Mouse (Mus musculus): ENCODE data around the gene Pcyt1a.

DNA sequence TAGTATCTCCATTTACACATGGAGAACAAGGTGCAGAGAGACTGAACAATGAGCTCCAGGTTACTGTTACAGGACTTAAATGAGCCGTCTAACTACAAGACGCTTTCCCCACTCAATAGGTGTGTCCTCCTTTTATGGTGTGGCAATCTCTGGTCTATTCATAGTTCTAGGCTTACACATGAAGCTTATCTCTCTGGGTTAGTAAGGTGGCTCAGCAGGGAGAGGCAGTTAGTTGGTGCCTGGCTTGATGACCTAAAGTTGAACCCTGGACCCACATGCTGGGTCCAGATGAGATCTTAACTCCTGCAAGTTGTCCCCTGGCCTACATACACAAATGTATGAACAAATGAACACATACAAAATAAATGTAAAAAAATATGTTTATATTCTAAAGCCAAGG, 32.7 kb downstream of the Pcyt1a start:
- no peak for TF ChIP-seq CTCF (IDR thresholded peaks at IDR 0.05; ENCODE audit: control insufficient read depth, insufficient read depth, insufficient read length)
- TF ChIP-seq CEBPB (IDR thresholded peaks at IDR 0.05; ENCODE audit: low read depth) = no peak
- TF ChIP-seq FOSL1 (IDR thresholded peaks at IDR 0.05; ENCODE audit: insufficient read depth, low read length, poor library complexity, severe bottlenecking) = no peak
- TF ChIP-seq MYOD1 (IDR thresholded peaks at IDR 0.05; ENCODE audit: control insufficient read depth, insufficient read length, low read depth) = no peak
- no peak for TF ChIP-seq MAX (IDR thresholded peaks at IDR 0.05)
- TF ChIP-seq MYOG (IDR thresholded peaks at IDR 0.05; ENCODE audit: control insufficient read depth, extremely low read depth, insufficient read length) = no peak
- no peak for TF ChIP-seq USF1 (IDR thresholded peaks at IDR 0.05; ENCODE audit: low read depth)

Data from C2C12 (cell line).